Mouse (Mus musculus) leukemia stem cell, adult 10-12 weeks (primary cell): ENCODE data around the gene Pld2. TPM values are rescaled to one million over a fixed set of nuclear protein-coding genes. Genes with fewer than 3 reads are reported as not detected.

Source experiments
- polyA plus RNA-seq: library from polyadenylated mRNA; stranded (reverse); fragments of >175 nt; gene quantifications from 2 replicates; pipeline ENCODE4 v1.2.3, GENCODE M21; 2012; ENCODE audit warnings: low replicate concordance

The Pld2 gene
- 0.79 and 2.3 TPM in 2 replicates for polyA plus RNA-seq

DNA sequence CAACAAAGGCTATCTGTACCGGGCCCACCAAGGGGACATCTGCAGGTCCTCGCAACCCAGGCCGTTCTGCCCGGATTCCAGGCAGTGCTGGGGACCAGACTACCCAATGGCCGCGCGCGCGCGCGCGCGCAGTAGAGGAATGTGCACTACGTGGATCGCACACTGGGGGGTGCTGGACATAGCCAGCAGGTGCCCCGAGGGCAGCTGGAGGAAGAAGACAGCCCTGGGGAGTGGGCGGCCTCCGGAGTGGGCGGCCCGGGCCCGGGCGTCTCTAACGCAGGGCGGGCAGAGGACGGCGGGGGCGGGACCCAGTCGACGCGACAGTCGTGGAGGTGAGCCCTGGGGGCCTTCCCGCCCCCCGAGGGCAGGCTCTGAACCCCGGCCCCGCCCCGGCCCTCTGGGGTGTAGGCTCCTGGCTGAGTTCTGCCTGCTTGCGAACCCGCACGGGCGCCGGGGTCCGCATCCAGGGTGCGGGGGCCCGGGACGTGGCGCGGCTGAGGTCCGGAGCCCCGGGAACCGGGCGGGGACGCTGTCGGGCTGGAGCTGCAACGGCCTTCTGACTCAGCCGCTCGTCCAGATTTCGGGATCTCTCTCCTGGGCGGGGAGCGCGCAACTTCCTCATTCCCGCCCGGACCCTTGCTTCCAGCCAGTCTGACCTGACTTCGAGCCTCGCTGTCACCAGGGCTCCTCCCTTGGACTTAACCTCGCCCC, at the start of gene Pld2:
Pld2 (plus strand) TSS at position 188 of the 711 bp plus-strand sequence.

DNA sequence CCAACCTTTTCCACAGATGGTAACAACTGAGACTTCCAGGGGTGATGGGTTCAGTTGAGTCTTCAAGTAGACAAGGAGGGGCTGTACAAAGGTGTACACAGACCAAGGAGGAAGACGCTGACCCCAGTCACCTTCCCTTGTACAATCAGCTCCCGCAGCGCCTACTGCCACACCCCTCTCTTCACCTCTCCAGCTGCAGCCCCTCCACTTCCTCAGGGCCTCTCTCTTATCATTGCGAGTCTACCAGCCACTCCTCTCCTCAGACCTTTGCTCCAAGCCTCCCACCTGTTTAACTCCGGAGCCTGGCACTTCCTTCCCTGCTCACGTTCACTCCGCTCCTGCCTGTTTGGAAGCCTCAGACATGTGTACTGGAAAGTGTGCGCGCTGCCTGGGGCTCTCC, 34.9 kb upstream of the Pld2 start, which contains the start of gene Tm4sf5:
Tm4sf5 (plus strand) TSS at position 275 of the 400 bp plus-strand sequence.

DNA sequence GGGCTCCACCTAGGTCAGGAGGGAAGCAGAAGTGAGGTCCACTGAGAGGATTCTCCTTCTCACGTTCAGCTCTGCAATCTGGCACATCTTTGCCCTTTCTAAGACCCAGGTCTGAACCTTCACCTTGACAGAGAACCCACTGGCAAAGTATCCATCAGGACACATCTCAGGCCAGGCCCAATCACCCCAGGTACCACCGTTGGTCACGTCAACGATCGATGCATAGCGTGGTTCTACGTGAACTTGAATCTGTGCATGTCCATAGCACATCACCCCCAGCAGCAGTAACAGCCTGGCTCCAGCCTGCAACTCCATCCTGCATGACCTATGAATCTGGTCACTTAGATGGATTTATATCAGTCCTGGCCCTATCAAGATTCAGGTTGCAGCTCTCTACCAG, 25.6 kb upstream of the Pld2 start, which contains the start of gene Vmo1:
Vmo1 (minus strand) TSS at position 329 of the 400 bp plus-strand sequence.

DNA sequence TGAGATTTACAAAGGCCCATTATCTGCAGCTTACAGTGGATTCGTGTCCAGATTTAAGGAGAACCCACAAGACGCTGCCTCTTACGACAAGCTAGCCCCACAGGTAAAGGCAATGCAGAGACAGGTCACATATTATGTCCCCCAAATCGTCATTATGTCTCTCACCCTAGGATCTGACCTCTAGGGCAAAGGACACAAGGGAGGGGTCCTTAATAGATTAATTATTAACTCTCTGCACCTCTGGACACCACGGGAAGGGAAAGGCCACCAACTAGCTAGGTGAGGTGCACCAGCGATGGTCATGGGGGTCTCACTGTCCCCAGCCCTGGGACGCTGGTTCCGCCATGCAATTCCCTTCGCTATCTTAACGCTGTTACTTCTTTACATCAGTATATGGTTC, 20.9 kb upstream of the Pld2 start, which contains the start of gene Gltpd2:
Gltpd2 (plus strand) TSS at position 274 of the 400 bp plus-strand sequence.

DNA sequence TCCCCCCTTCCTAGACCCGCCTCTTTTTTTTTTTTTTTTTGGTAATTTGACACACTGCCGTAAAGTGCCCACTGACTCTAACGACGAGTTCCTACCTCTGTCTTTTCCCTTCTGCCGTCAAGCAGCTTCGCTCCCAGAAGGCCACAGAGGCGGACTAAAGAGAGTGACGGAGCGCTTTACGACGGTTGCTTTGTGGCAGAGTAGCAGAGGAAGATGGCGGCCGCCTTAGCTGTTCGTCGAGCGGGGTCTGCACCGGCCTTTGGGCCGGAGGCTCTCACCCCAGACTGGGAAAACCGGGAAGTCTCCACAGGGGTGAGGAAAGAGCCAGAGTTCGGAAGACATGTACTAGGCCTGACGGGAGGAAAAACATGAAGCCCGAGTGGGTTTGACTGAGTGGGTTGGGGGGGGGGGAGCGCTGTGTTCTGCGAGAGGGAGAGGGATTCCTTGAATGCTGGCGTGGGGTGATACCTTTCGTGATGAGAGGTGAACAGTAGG, 14.6 kb upstream of the Pld2 start, which contains the start of gene Psmb6:
Psmb6 (plus strand) TSS at position 184 of the 495 bp plus-strand sequence.

DNA sequence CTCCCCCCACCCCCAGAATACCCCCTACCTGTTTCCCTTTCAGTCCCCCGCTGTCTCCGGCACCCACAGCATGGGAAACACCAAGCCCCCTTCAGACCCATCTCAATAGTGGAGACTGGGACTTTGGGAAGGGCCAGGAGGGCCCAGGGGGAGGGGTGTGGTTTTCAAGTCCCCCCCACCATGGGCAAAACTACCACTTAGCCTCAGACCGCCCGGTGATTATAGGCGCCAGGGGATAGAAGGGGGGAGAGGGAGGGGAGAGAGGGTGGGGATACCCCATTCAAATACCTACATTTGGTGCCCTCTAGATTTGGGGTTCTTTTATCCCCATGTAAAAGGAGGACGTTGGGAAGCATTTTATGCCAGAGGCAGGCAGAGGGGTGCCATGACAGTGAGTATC, 7.0 kb upstream of the Pld2 start, which contains the start of gene Gm40193:
Gm40193 (minus strand) TSS at position 101 of the 400 bp plus-strand sequence.

DNA sequence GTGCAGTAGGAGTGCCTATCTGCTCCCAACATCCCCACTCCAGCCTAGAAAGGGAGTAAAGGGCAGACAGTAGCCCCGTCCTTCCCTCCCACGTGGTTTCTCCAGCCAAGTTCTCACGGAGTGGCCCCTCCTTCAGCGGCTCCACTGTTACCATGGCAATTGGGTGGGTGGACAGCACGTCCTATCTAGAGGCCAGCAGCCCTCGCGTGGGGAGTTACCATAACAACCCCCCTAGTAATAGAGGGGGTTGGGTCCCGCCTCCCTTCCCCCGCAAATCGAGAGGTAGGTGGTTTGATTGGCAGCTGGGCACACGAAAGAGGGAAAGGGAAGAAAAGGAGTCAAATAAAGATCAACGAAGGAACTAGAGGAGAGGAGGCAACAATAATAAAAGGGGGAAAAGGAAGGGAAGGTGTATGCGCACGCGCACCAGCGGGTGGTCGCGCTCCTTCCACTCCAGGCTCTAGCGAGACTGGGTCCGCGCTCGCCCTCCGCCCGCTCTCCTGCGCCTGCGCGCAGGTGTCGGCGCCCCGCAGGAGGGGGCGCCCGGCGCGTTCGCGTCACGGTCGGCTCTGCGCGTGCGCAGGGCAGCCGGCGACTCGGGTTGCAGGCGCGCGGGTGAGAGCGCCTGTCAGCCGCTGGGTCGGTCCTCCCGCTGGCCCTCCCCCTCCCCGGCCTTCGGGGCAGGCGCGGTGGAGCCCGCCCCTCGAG, 22.6 kb downstream of the Pld2 start, which contains the start of gene Mink1:
Mink1 (plus strand) TSS at position 595 of the 708 bp plus-strand sequence.

Other genes starting within 250 kb of the Pld2 start
- gene Alox12e, start 217.4 kb upstream of the Pld2 start, polyA plus RNA-seq = not detected in 2 replicates
- 0.35 and 0.56 TPM in 2 replicates for gene Alox15, start 188.0 kb upstream of the Pld2 start, polyA plus RNA-seq
- 84.1 and 130 TPM in 2 replicates for gene Pelp1, start 130.0 kb upstream of the Pld2 start, polyA plus RNA-seq
- 187 and 287 TPM in 2 replicates for gene Arrb2, start 107.4 kb upstream of the Pld2 start, polyA plus RNA-seq
- 6.5 and 33.1 TPM in 2 replicates for gene Med11, start 88.1 kb upstream of the Pld2 start, polyA plus RNA-seq
- gene Zmynd15, start 80.6 kb upstream of the Pld2 start, polyA plus RNA-seq = 1.6 TPM in 2 replicates
- gene Cxcl16, start 80.1 kb upstream of the Pld2 start, polyA plus RNA-seq = 0.86 and 2.0 TPM in 2 replicates
- not detected in 2 replicates for gene Tm4sf5, start 34.8 kb upstream of the Pld2 start, polyA plus RNA-seq
- gene Vmo1, start 25.4 kb upstream of the Pld2 start, polyA plus RNA-seq = not detected in 2 replicates
- not detected in 2 replicates for gene Gltpd2, start 20.9 kb upstream of the Pld2 start, polyA plus RNA-seq
- gene Psmb6, start 14.7 kb upstream of the Pld2 start, polyA plus RNA-seq = 51.2 and 127 TPM in 2 replicates
- gene Gm40193, start 7.1 kb upstream of the Pld2 start, polyA plus RNA-seq = not detected in 2 replicates
- 80.3 and 81.9 TPM in 2 replicates for gene Mink1, start 22.8 kb downstream of the Pld2 start, polyA plus RNA-seq
- not detected in 2 replicates for gene 4930544D05Rik, start 75.8 kb downstream of the Pld2 start, polyA plus RNA-seq
- gene Chrne, start 79.2 kb downstream of the Pld2 start, polyA plus RNA-seq = 0.54 and 1.8 TPM in 2 replicates
- 17.4 and 31.1 TPM in 2 replicates for gene Gp1ba, start 99.1 kb downstream of the Pld2 start, polyA plus RNA-seq
- gene Rnf167, start 107.2 kb downstream of the Pld2 start, polyA plus RNA-seq = 52.5 and 175 TPM in 2 replicates
- gene Slc25a11, start 107.4 kb downstream of the Pld2 start, polyA plus RNA-seq = 28.6 and 32.9 TPM in 2 replicates
- 3,216 and 5,291 TPM in 2 replicates for gene Pfn1, start 114.6 kb downstream of the Pld2 start, polyA plus RNA-seq
- 8.0 and 15.4 TPM in 2 replicates for gene Eno3, start 117.1 kb downstream of the Pld2 start, polyA plus RNA-seq
- gene Spag7, start 129.4 kb downstream of the Pld2 start, polyA plus RNA-seq = 65.7 and 82.3 TPM in 2 replicates
- 29.3 and 36.4 TPM in 2 replicates for gene Camta2, start 148.0 kb downstream of the Pld2 start, polyA plus RNA-seq
- not detected in 2 replicates for gene Inca1, start 160.1 kb downstream of the Pld2 start, polyA plus RNA-seq
- gene Kif1c, start 160.5 kb downstream of the Pld2 start, polyA plus RNA-seq = 30.4 and 70.0 TPM in 2 replicates
- gene Zfp3, start 224.1 kb downstream of the Pld2 start, polyA plus RNA-seq = 0.96 and 1.0 TPM in 2 replicates